Mouse (Mus musculus) regulatory T cell (primary cell): ENCODE data around the gene Ksr1.

Experiments
- in situ Hi-C: fragments of 300-600 bp; cut with MboI, MseI; formaldehyde crosslinking; loops from one replicate; pipeline ENCODE4 v1.15.1; 2025; ENCODE audit warnings: high pct_unique_total_duplicates

Gene Ksr1

DNA sequence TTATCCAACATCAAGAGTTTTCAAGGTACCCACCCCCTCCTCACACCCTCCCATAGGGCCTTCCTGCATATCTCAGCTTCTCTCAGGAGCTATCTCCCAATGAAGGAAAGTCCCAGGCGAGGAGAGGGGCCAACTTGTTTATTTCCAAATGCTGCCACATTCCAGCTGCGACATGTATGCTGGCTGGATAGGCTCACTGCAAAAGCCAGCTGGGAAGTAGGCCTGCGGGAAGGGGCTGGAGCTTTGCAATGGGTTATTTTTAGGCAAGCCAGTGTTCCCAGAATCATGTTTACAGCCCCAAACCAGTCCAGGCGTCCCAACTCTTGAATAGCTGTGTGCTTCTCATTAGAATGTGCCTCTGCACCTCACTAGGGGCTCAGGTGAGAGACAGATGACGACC lies 51.5 kb downstream of the Ksr1 start:
- in situ Hi-C loops, result no loop called here

DNA sequence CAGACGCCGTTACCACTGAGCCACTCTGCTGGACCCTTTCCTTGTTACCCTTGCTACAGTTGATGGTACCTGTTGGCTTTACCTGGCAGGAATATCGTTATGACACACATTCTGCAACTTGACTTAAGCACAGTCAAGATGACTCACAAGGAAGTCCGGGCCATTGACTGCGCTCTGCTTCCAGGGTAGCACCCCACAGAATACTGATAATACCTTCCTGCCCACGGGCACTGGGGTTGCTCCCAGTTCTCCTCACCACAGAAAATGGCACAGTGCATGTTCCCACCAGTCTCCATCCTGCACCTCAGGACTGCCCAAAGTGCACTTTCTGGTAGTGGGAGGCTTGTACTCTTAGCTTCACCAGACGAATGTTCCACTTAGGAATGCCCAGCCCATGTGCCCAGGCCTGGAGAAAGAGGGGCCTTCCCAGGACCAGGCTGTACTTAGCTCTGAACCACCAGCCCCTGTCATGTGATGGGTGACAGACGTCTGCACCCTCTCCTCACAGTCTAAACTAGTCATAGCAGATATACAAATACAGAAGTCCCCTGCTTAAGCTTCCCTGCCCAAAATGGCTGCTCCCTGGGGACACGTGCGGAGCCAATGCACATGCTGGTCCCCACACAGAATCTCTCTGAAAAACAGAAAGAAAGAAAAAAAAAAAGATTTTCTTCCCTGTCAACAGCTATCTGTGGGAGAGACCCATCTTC lies 52.1 kb downstream of the Ksr1 start:
- in situ Hi-C loops, result no loop called here

DNA sequence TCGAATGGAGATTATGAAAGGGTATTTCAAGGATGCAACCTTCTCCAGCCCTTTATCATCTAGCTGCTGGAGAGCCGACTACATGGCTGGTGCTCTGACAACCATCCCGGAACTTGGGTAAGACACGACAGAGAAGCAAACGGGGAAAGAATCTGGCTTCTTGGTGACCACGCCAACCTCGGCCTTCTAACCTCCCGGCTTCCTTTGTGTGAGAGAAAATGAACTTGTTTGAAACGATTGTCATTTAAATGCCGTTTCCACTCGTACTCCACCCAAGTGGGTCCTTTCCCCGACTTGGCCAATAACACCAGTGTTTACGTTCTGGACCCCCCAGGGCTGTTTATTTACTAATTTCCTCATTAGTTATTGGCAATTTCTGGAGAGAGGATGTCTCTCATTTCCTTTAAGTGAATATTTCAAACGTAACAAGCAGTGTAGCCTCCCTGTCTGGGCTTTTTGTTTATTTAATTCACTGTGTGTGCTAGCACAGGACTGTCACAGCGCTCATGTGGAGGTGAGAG lies 52.8 kb downstream of the Ksr1 start:
- in situ Hi-C loops, result no loop called here

DNA sequence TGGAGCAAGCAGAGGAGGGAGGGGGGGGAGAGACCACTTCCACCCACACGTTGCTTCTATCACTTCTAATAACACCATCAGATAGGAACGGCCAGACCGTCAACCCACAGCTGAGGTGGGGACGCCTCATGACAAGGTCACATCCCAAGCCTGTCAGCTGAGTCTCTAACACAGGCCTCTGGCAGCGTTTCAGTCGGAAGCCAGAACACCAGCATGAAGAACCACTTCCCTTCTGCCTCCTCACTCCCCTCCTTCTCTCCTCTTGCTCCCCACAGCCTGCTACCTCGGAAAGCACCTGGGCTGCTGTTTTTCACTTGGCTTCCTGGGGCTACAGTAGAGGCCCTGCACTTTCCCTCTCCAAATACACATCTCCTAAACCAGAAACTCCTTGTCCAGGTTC lies 53.4 kb downstream of the Ksr1 start:
- in situ Hi-C loops, result no loop called here

DNA sequence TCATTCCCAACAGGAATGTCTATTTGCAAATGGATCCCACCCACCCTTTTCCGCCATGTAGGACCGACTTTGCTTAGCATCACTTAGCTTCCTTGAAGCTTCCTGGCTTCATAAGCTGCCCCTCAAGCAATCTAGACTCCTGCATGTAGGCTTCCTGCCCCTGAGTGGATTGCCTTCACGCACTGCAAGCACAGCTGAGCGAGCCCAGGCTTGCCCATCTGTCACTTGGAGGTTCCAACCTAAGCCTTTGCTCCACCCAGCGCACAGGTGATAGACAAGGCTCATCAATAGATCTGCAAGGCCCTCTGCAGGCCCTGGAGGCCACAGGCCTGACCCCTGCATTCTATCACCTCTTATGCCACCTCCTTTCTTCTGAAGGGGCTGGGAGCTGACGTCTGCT lies 54.0 kb downstream of the Ksr1 start:
- in situ Hi-C loops, result no loop called here

DNA sequence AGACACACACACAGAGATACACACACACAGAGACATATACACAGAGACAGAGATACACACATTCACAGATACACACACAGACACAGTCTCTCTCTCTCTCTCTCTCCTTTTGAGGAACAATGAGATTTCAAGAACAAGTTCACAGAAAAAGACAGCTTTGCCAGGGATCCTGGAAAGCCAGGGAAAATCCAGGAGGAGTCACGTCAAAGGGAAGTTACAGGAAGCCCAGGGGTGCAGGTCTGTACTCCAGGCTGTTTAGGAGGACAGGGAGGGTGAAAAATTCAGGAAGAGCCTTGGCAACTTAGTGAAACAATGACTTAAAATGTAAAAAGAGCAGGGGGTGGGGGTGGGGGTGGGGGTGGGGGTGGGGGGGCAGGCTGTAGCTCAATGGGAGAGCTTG lies 56.5 kb downstream of the Ksr1 start:
- in situ Hi-C loops, result no loop called here

DNA sequence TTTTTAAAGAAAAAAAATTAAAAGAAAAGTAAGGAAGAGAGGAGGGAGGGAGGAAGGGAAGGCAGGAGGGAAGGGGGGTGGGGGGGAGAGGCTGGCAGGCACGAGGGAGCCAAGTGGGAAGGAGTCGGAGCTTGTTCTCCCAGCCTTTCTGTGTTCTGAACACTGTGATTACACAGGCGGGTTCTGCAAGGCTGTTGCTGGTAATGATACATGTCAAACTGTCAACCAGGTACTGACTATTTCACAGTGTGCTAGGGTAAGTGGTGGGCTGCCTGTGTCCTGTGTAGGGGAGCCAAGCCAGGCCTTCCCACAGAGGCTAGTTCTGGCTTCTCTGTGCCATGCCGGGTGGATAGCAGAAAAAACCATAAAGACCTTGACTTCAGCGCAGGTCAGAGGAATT lies 57.2 kb downstream of the Ksr1 start:
- in situ Hi-C loops, result no loop called here

DNA sequence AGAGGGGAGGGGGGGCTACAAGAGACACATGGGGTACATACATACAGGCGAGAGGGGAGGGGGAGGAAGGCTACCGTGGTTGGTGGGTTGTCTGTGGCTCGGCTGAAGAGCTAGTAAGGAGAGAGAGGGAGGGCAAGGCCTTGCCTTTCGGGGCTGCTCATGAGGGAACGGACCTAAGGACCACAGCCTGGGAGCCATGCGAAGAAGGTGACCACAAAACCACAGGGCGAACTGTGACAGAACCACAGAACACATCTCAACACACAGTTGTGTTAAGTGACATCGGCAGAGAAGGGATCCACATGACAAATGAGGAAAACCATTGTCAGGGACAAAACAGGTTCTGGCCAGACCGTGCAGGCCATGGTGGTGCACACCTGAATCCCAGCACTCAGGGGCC lies 57.9 kb downstream of the Ksr1 start:
- in situ Hi-C loops, result no loop called here

DNA sequence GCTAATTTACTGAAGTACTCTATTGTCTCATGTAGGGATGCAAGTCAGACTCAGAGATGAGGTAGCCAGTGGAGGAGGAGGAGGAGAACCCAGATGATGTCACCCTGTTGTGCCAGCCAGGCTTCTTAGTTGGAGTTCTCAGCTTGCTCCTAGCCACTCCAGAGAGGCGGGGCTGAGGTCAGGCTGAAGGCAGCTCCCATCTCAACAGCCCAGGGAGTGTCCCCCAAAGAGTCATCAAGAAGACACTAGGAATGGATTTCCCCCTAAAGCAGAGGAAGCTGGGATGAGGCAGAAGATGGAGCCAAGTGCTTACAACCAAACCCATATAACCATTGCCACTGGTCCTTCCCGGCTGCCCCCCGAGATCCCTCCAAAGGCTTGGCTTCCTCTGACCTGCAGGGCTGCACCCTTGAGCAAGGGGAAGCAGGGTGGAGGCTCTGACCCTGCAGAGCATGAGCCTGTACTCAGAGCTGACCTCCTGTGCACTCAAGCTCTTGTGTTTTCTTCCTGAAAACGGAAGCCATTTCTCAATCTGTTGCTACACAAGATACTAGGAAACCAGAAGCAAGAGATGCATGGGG lies 58.4 kb downstream of the Ksr1 start:
- in situ Hi-C loops, result no loop called here

DNA sequence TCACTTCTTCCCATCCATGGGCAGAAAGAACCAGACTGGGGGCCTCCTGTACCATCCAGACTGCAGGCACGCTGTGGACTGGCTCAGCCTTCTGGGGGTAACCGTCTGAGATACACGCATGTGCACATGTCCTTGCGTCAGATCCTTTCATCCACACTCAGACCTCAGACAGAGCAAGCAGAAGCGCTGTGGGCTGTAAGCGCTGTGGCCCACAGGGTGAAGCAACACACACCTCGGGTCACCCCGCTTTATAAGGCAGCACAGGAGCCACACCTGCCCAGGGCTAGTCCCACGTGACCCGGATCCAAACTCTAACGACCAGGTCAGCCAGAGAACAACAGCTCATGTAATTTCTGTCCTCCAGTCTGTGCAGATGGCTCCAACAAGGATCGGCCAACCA lies 59.4 kb downstream of the Ksr1 start:
- in situ Hi-C loops, result no loop called here

DNA sequence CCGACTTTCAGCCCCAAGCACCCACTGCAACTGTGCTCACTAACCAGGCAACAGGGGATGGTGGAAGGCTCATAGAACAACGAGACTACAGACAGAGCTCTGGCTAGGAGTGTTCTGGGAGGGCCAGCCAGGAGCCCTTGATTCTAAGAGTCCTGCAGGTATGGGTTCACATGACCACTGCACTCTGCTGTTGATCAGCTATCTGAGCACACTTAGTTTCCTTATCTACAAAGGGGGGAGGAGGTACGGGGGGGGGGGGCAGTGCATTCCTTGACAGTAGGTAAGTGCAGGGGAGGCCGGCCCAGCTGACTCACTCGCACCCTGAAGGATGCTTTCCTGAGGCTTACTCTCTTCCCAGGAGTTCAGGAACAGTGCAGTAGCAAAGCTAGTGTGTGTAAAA lies 61.1 kb downstream of the Ksr1 start:
- in situ Hi-C loops, result no loop called here

DNA sequence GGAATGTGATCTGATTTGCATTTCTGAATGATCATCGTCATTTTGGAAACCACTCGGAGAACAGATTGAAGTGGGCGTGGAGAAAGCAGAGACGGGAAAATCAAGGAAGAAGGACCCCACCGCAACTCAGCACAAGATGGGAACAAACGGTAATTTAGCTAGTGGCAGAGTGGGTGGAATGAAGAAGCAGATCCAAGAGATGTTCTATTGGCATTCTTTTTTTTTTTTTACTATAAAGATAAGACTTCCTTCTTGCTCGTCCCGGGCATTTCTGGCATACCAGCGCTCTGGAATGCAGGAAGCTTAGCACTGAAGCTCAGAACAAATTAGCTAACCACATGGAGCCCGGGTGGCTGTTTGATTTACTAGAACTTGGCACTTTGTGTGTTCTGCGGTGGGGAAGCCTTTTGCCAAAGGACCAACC lies 63.2 kb downstream of the Ksr1 start:
- in situ Hi-C loops, result no loop called here

DNA sequence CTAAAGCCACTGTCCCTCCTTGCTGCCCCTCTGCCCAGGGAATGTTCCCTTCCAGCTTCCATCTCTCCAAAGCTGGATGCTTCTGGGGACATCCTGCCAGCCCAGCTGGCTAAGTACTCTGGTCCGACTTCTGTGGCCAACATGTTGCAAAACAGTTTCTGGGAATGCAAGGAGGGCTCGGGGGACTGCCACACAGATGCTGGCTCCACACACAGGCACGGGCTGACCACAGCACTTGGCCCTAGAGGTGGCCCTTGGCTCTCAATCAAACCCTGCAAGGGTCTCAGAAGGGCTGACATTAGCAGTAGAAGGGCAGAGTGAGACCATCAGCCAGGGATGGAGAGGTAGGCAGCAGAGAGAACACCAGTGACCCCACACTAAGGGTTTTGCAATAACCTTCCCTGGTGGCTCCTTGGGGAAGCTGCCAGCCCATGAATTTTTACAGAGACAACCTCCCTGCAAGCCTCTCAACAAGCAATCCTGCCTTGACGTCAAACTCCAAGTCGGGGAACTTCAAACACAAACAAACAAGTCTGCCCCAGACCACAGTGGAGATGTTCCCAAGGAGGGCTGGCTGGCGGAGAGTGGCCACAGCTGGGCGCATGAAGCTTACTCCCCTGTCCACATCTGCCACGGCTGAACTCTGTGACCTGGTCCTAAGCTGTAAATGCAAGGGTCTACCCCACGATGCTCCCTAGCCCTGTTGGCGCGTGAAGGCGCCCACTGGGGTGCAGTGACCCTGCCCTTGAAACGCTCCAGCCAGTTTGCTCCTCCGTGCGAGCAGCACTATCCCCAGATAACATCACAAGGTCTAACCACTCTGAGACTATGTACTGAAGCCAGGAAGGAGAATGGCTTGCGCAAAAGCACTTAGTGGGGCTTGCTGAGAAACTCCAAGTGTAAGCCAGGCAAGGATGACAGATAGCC lies 65.0 kb downstream of the Ksr1 start:
- in situ Hi-C loops, result no loop called here

DNA sequence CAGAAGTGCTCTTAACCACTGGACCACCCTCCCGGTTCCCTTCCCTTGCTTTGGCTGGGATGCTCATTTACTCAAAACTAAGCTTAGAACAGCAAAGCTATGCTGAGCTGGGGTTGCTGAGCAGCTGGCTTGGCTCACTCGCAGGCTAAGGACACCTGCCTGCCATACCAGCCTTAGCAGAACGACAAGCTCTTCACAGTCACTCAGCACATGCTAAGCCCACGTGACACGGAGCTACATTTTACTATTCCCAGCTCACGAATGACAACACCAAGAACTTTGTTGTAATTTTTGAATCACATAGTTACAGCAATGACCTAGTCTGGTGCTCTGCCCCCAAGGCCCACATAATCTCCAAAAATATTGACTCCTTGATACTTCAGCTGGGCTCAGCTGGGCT lies 66.1 kb downstream of the Ksr1 start:
- in situ Hi-C loops, result no loop called here

DNA sequence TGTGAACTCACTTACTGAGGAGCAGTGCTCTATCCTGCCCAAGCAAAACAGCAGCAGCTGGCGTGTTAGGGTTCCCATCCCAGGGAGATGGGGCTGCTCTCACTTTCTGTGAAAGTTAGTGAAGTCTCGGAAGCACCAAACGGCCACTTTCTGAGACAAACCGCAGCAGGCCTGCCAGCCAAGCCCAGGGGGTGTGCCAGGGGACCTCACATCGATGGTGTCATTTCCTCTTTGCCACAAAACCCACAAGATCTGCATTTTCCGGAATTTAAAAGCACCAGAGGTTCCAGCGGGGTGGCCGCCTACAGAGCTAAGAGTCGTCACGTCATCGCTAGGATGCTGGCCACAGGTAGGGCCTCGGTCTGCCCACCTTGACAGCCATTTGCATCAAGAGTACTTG lies 69.7 kb downstream of the Ksr1 start:
- in situ Hi-C loops, result no loop called here

DNA sequence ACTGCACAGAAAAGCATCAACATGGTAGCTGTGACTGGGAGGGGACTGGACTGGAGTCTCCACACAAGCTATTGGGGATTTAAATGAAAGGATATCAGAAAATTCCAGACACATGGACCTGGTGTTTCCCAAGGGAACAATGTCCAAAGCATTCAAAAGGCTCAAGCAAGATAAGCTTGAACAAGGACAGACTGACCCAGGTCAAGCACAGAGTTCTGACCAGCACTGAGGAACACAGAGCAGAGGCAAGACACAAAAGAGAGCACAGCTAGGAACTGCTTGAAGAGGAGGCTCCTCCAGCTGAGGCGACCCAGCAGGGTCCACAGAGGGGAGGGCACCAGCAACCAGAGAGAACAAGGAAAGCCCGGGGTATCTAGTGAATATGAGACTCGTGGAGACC lies 71.2 kb downstream of the Ksr1 start:
- in situ Hi-C loops, result no loop called here

DNA sequence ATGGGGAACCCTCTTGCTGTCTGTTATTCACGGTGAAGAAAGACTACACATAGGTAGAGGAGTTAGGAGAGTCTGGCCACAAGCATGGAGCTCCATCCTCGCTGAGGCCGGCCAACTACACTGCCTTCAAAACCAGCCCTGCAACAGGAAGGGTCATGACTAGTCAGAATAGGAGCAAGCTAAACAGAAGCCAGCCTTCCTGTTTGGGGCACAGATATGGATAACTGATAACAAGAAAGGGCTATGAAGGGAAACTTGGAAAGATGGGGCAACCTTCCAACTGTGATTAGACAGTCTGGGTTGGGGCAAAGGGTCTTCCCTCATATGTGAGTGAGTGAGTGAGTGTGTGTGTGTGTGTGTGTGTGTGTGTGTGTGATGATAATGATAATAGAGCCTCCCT lies 71.6 kb downstream of the Ksr1 start:
- in situ Hi-C loops, result no loop called here

DNA sequence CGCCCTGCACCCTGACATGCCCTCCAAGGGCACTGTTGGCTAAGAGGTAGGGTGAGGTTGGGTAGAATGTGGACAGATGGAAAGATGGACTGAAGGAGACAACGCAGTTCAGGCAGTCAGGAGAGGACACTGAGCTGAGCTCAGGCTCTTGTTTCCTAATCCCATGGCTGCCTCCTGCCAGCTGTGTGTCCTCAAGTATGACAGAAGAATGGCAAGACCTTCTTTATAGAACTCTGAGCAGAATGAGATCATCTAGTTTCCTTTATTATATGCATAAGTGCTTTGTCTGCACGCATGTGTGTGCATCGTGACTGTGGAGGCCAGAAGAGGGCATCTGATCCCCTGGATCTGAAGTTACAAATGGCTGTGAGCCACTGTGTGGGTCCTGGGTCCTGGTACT lies 72.6 kb downstream of the Ksr1 start:
- in situ Hi-C loops, result no loop called here

DNA sequence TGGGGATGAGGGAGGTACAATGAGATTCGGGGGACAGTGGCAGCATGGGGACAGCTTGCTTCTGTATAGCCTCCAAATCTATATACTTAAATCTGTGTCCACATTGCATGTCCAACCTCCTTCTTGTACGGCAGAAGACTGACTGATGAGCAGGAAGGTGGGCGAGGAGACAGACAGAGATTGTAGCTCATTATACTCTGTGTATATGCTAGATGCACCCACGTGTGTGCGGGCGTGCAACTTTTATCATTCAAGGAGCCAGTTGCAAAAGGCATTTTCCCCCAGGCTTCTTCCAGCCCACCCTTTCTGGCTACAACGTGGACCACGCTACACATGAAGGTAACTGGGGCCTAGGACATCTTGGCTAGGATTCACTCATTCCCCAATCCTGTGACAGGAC lies 74.1 kb downstream of the Ksr1 start:
- in situ Hi-C loops, result no loop called here

DNA sequence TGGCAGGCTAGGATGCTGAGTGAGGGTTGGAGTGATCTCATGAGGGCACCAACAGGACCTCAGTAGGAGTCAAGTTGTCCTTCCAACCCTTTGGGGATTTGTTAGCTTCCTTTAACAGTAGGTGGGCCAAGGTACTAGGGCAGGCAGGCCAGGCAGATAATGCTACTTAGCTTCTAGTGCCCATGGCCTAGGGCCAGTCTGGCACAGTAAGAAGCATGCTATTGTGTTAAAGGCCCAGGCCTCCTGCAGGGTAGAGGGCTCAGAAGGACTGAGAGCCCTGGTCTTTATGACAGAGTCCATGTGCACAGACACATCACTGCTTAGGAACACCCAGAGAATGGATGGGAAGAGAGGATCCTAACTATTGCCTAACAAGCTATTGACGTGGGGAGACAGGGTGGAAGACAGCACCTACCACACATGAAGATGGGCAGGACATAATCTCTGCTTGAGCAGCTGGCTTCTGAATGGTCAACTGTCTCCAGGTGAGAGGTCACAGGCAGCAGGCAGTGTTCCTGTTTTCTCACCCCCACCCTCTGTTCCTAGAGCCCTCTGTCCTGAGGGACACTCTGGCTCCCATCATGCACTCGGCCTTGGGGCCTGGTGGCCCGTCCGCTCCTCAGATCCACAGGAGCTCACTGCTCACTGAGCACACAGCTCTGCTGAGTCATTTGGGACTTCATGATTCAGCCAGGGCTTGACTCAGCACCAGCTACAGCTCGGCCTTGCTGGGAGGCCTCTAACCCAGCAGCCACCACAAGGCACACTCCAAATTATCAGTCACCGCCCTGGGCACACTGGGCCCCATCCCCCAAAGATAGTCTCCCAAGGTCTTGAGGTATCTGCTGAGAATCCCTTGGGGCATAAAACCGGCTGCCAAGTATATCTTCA lies 74.9 kb downstream of the Ksr1 start:
- in situ Hi-C loops, result no loop called here

DNA sequence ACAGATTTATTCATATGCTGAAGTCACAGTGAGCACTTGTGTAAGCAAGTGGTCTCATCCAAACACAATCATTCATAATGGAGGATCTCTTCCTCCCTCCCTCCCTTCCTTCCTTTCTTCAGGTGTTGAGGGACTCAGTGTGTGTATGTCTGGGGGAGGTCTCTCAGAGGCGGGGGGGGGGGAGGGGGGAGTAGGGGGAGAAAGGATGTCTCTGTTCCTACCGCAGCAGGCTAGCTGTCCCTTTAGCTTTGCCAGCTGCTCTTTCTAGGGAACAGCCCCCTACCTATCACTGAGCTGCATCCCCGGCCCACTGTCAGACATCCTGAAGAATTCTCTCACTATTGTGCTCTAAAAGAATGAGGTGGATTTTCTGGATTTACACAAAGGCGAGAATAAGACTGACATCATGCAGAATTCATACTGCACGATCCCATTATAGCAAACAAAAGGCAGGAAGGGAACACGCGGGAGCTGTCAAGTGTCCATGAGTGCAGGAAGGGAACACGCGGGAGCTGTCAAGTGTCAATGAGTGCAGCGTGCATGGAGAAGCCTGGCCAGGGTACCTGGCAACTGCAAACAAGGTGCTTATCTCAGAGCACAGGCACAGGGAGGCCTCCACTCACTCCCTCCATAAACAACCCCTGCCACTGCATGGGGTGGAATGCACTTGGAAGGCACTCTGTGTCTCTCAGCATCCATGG lies 76.6 kb downstream of the Ksr1 start:
- in situ Hi-C loops, result no loop called here
